Mouse (Mus musculus) heart, adult 2 months (tissue): ENCODE data around the gene Mitf.

Experiments used
- CTCF ChIP-seq: fragments of 200-600 bp; IDR thresholded peaks from 2 replicates; pipeline ENCODE4 v1.8.1; 2022; ENCODE audit warnings: antibody characterized with exemption, mild to moderate bottlenecking, moderate library complexity
- EP300 ChIP-seq: fragments of 200-500 bp; IDR thresholded peaks from 2 replicates; pipeline ENCODE4 v1.6.1; 2011; ENCODE audit warnings: low read depth, low read length, control low read depth; ENCODE audit not compliant: insufficient read depth

DNA sequence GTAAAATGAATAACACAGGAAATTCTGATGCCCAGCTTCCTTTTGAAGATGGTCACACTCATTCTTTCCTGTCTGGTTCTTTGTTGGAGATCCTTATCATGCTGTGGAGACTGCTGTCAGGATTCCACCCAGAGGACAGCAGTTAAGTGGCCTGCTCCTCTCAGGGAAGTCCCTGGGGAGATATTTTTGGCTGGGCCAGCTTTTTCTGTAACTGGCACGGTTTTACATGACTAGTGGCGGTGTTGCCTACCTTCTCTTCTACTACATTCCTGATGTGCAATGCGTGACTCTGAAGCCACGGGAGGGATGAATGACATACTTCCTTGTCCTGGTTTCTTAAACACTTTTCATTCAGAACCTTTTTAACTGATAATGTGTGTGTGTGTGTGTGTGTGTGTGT is 63.1 kb downstream of the Mitf start:
- TF ChIP-seq EP300 (no peak), CTCF (no peak)
